Mouse (Mus musculus) neural tube, embryonic 14.5 days (tissue): ENCODE results near the gene Aldh2. TPM values are rescaled to one million over a fixed set of nuclear protein-coding genes. Genes with fewer than 3 reads are reported as not detected.
"Not testable (repeated sequence)": the region's sequence is repeated elsewhere in the genome, so short reads cannot be mapped to it uniquely, and the experiment has no call there.

Experiments
- ATAC-seq: fragments of 200-750 bp; cut with Nextera tagmentation; 2 replicates; pipeline ENCODE4 v1.8.0; 2017; ENCODE audit warnings: low read depth, mild to moderate bottlenecking, moderate TSS enrichment, moderate library complexity
- H3K27ac ChIP-seq: fragments of 300-500 bp; sonication (generic); 2 replicates; pipeline ENCODE4 v1.5.1; 2014; ENCODE audit warnings: low read depth, mild to moderate bottlenecking, control low read depth, low read length, moderate library complexity, mixed read lengths
- H3K27me3 ChIP-seq: fragments of 300-500 bp; sonication (generic); 2 replicates; pipeline ENCODE4 v1.6.1; 2014; ENCODE audit warnings: low read length; ENCODE audit not compliant: control insufficient read depth, insufficient read depth
- H3K36me3 ChIP-seq: fragments of 300-500 bp; sonication (generic); 2 replicates; pipeline ENCODE4 v1.6.1; 2014; ENCODE audit warnings: low read length, mixed read lengths; ENCODE audit not compliant: control insufficient read depth, insufficient read depth
- H3K4me1 ChIP-seq: fragments of 300-500 bp; sonication (generic); 2 replicates; pipeline ENCODE4 v1.6.1; 2014; ENCODE audit warnings: low read length; ENCODE audit not compliant: control insufficient read depth, insufficient read depth
- H3K4me2 ChIP-seq: fragments of 300-500 bp; sonication (generic); 2 replicates; pipeline ENCODE4 v1.6.1; 2014; ENCODE audit warnings: mild to moderate bottlenecking, low read depth, low read length, control low read depth
- H3K4me3 ChIP-seq: fragments of 300-500 bp; sonication (generic); 2 replicates; pipeline ENCODE4 v1.5.1; 2014; ENCODE audit warnings: low read depth, low read length, control low read depth, mixed read lengths
- H3K9ac ChIP-seq: fragments of 300-500 bp; sonication (generic); replicated peaks from 2 replicates; pipeline ENCODE4 v1.6.1; 2014; ENCODE audit warnings: low read depth, mild to moderate bottlenecking, control low read depth, low read length, mixed read lengths
- H3K9me3 ChIP-seq: fragments of 300-500 bp; sonication (generic); 2 replicates; pipeline ENCODE4 v1.6.1; 2016; ENCODE audit warnings: low read length; ENCODE audit not compliant: control insufficient read depth
- WGBS: fragments of 180-500 bp; shearing (Covaris S2); extraction: QIAGEN DNeasy Blood & Tissue Kit; methylation state at CpG from one replicate; pipeline ENCODE4 v1.1.7; 2014; 5-methylcytosine and 5-hydroxymethylcytosine counted together
- polyA plus RNA-seq: library from polyadenylated mRNA; unstranded; fragments of >200 nt; fragmentation: Nextera tagmentation; extraction: Ambion mirVana; gene quantifications from 2 replicates; pipeline ENCODE4 v1.2.1, GENCODE M21; 2014

The Aldh2 gene
- polyA plus RNA-seq, 1 experiment from 2014 or later: 39.0 TPM

DNA sequence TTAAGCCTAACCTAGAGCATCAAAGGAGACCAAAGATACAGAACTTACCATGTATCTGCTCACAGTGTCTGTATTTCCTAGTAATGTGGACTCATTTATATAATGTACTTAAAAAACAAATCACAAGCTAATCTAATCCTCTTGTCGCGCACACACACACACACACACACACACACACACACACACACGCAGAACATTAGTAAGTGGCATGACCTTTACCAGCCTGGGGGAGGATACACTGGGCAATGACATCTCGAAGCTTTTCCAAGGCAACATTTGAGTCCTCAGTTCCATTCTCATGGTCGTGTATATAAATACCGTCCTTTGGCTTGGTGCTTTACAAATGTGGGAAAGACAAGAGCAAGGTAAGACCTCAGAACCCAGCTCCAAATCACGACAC lies 67.1 kb downstream of the Aldh2 start:
- Histone ChIP-seq H3K9ac (no peak overlapping the region), H3K4me3 (no peak overlapping the region), H3K27ac (no peak overlapping the region), H3K27me3 (no peaks in the 10 kb centered on the region), H3K36me3 (peaks cover 57% of the 10 kb centered on the region), H3K4me1 (no peaks in the 10 kb centered on the region), H3K9me3 (no peaks in the 10 kb centered on the region), H3K4me2 (no peak overlapping the region)
- 89% methylated on average over 7 of the region's 7 CpGs for WGBS
- no peak for ATAC-seq

DNA sequence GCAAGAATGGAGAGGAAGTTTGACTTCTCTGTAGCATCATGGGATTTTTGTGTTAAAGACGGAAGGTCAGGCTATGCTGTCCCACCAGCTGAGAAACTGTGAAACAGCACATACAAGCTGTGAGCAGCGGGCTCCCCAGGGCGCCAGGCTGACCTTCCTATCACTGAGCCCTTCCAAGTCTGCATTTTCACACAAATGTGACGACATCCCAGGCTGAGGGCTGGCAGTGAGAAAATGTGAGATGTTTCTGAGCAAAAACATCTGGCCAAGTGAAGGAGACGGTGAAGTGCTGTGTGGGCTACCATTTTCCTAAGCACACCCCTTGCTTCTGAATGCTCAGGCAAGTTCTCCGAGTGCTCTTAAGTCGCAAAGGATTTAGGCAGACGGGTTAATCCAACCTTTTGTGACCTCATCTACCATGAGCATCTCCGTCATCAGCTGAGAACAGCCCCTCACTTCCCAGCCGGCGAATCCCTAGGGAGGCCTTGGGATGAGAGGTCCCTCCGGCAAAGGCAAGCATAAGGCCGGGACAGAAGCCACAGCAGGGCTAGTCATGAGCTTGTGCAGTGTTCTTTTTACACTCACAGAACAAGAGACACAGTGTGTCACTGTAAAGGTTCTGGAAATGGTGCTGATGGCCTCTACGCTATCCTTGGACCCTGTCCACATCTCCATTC lies 67.7 kb downstream of the Aldh2 start:
- Histone ChIP-seq H3K9ac (no peak overlapping the region), H3K36me3 (peaks cover 61% of the 10 kb centered on the region)

DNA sequence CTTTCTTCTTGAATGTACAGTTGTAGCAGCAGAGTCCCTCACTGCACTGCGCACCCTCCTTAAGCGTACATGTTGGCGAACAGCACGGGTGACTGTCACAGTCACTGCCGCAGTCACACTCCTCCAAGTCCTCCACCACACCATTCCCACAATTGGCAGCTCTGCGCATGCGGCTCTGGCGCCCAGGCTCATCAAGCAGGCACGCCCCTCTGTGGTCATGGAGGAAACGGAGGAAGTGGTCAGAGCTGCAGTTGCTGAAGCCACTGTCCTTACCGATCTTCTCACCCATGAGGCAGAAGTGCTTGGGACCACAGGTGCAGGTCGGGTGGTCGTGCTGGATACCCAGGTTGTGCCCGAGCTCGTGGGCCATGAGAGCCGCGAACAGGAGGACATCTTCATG lies 73.9 kb downstream of the Aldh2 start:
- peaks cover 28% of the 10 kb centered on the region for H3K36me3 ChIP-seq

More for the DNA sequence above, 67.7 kb downstream of the Aldh2 start:
- H3K9me3 ChIP-seq: no peaks in the 10 kb centered on the region
- 90% methylated on average over 14 of the region's 14 CpGs for WGBS
- no peak overlapping the region for H3K27ac ChIP-seq
- H3K4me3 ChIP-seq: no peak overlapping the region
- no peaks in the 10 kb centered on the region for H3K27me3 ChIP-seq
- H3K4me1 ChIP-seq: no peaks in the 10 kb centered on the region
- no peak overlapping the region for H3K4me2 ChIP-seq
- ATAC-seq: no peak

DNA sequence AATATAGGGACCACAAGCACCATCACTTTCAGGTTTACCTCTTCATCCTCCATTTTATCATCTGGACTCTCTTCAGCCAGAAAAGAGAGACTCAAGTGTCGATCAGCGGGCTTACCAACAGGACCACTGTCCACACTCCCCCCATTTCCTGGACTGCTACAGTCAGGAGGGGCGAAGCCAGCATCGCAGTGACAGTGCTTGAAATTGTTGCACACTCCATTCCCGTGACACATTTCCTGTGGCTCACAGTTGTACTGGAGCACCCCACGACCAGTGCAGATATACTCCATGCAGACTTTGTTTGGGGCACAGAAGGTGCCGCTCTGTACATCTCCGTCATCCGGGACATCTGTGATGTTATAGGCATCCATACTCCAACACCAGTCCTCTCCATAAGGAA lies 74.6 kb downstream of the Aldh2 start:
- no peaks in the 10 kb centered on the region for H3K4me1 ChIP-seq
- H3K27me3 ChIP-seq: no peaks in the 10 kb centered on the region
- H3K36me3 ChIP-seq: peaks cover 22% of the 10 kb centered on the region
- no peak overlapping the region for H3K4me2 ChIP-seq
- no peak overlapping the region for H3K4me3 ChIP-seq
- 98% methylated on average over 9 of the region's 9 CpGs for WGBS
- H3K27ac ChIP-seq: no peak overlapping the region
- ATAC-seq: no peak
- no peaks in the 10 kb centered on the region for H3K9me3 ChIP-seq
- no peak overlapping the region for H3K9ac ChIP-seq

More for the DNA sequence above, 73.9 kb downstream of the Aldh2 start:
- not testable (repeated sequence) for H3K27me3 ChIP-seq, H3K9me3 ChIP-seq, H3K9ac ChIP-seq, ATAC-seq, H3K4me2 ChIP-seq, H3K4me1 ChIP-seq, H3K4me3 ChIP-seq, H3K27ac ChIP-seq
- WGBS: over 99% methylated on average over 11 of the region's 17 CpGs

Other genes with a start within 250 kb of the Aldh2 start
- 117 and 121 TPM in 2 replicates for gene Trafd1, start 208.2 kb downstream of the Aldh2 start, polyA plus RNA-seq
- gene Naa25, start 195.9 kb downstream of the Aldh2 start, polyA plus RNA-seq: 62.0 and 64.4 TPM in 2 replicates
- 2.2 and 3.4 TPM in 2 replicates for gene Tmem116, start 141.9 kb downstream of the Aldh2 start, polyA plus RNA-seq
- gene Erp29, start 141.3 kb downstream of the Aldh2 start, polyA plus RNA-seq: 146 and 155 TPM in 2 replicates
- 0.36 TPM in 1 of 2 replicates, not detected in the other for gene Adam1b, start 90.4 kb downstream of the Aldh2 start, polyA plus RNA-seq
- gene Adam1a, start 48.3 kb downstream of the Aldh2 start, polyA plus RNA-seq: 6.8 and 6.9 TPM in 2 replicates
- not detected in 2 replicates for gene Gm42878, start 48.3 kb downstream of the Aldh2 start, polyA plus RNA-seq
- 69.8 and 75.5 TPM in 2 replicates for gene Mapkapk5, start 47.9 kb downstream of the Aldh2 start, polyA plus RNA-seq
- gene Acad12, start 25.1 kb upstream of the Aldh2 start, polyA plus RNA-seq: 1.1 and 2.1 TPM in 2 replicates
- 1.3 and 1.9 TPM in 2 replicates for gene Acad10, start 66.7 kb upstream of the Aldh2 start, polyA plus RNA-seq
- 35.0 and 46.7 TPM in 2 replicates for gene Brap, start 66.7 kb upstream of the Aldh2 start, polyA plus RNA-seq
- gene Atxn2, start 117.5 kb upstream of the Aldh2 start, polyA plus RNA-seq: 93.7 and 94.8 TPM in 2 replicates
- gene Sh2b3, start 243.8 kb upstream of the Aldh2 start, polyA plus RNA-seq: 6.4 and 8.5 TPM in 2 replicates